Mouse (Mus musculus) left cerebral cortex, postnatal 10 days (tissue): ENCODE data around the gene Tubg1. TPM values are rescaled to one million over a fixed set of nuclear protein-coding genes. Genes with fewer than 3 reads are reported as not detected.

Experiments
- DNase-seq, 2 experiments: peaks; one replicate each; pipeline ENCODE4 v3.0.0; 2021 to 2022; ENCODE audit warnings: low spot score in 2 of 2, mixed read lengths in 1 of 2; ENCODE audit errors: extremely low spot score in 1 of 2
- intact Hi-C: fragments of 180-260 bp; cut with DNase I; formaldehyde crosslinking; loops from one replicate; pipeline ENCODE4 v1.15.1; 2025
- total RNA-seq, 2 experiments: library from RNA; stranded (reverse); gene quantifications; 2 replicates each; pipeline ENCODE4 v1.2.3; 2021

Tubg1 gene
- total RNA-seq, 2 experiments from 2014 or later: 45.6 to 49.6 TPM

GRCm38 (mm10) chr11:101131701-101132100 is 12.0 kb downstream of the Tubg1 start:
- intact Hi-C loops: loop anchor here (5.0 kb wide), 1 partner anchor 41 kb away; the partner anchor contains the start of genes Cntnap1 and Plekhh3
- DNase-seq: peak in 1 of 2 experiments; percentile 56

GRCm38 (mm10) chr11:101133037-101133436 is 13.3 kb downstream of the Tubg1 start:
- intact Hi-C loops: loop anchor here (5.0 kb wide), 1 partner anchor 39 kb away; the partner anchor contains the start of genes Cntnap1 and Plekhh3
- DNase-seq: no peak

GRCm38 (mm10) chr11:101134217-101134865 is 14.6 kb downstream of the Tubg1 start:
- intact Hi-C loops: loop anchor here (5.0 kb wide), 1 partner anchor 38 kb away; the partner anchor contains the start of genes Cntnap1 and Plekhh3
- DNase-seq: no peak

- DNase-seq: no peak
Observed at GRCm38 (mm10) chr11:101137000-101137399, 17.3 kb downstream of the Tubg1 start.

GRCm38 (mm10) chr11:101138536-101139181 is 18.9 kb downstream of the Tubg1 start:
- no peak for DNase-seq

More at GRCm38 (mm10) chr11:101137000-101137399, 17.3 kb downstream of the Tubg1 start:
- intact Hi-C loops: no loop called here

GRCm38 (mm10) chr11:101140164-101140819 is 20.6 kb downstream of the Tubg1 start:
- intact Hi-C loops: no loop called here
- DNase-seq: peak in 1 of 2 experiments; percentile 55

More at GRCm38 (mm10) chr11:101138536-101139181, 18.9 kb downstream of the Tubg1 start:
- intact Hi-C loops: no loop called here

- DNase-seq: no peak
- intact Hi-C loops: no loop called here
Observed at GRCm38 (mm10) chr11:101141088-101141487, 21.4 kb downstream of the Tubg1 start.

- intact Hi-C loops: no loop called here
- no peak for DNase-seq
Observed at GRCm38 (mm10) chr11:101142215-101142967, 22.7 kb downstream of the Tubg1 start.

GRCm38 (mm10) chr11:101143338-101144225 is 23.8 kb downstream of the Tubg1 start:
- intact Hi-C loops: no loop called here
- no peak for DNase-seq

GRCm38 (mm10) chr11:101146377-101146776 is 26.6 kb downstream of the Tubg1 start:
- intact Hi-C loops: no loop called here
- no peak for DNase-seq

GRCm38 (mm10) chr11:101148751-101149150 is 29.0 kb downstream of the Tubg1 start:
- intact Hi-C loops: no loop called here

GRCm38 (mm10) chr11:101149178-101150105 is 29.7 kb downstream of the Tubg1 start:
- intact Hi-C loops: no loop called here
- DNase-seq: no peak

More at GRCm38 (mm10) chr11:101148751-101149150, 29.0 kb downstream of the Tubg1 start:
- DNase-seq: no peak

- intact Hi-C loops: no loop called here
- no peak for DNase-seq
Observed at GRCm38 (mm10) chr11:101151063-101151462, 31.3 kb downstream of the Tubg1 start.

- DNase-seq: no peak
- intact Hi-C loops: no loop called here
Observed at GRCm38 (mm10) chr11:101152825-101153224, 33.1 kb downstream of the Tubg1 start.

- DNase-seq: no peak
- intact Hi-C loops: no loop called here
Observed at GRCm38 (mm10) chr11:101154648-101155047, 34.9 kb downstream of the Tubg1 start.

- DNase-seq: no peak
- intact Hi-C loops: no loop called here
Observed at GRCm38 (mm10) chr11:101155151-101155550, 35.4 kb downstream of the Tubg1 start.
